Mouse (Mus musculus) testis, adult 2 months (tissue): ENCODE data around the gene Chchd4.
A peak's percentile ranks its signal among the peaks of the same experiment; 100 is the strongest.

Experiments
- CTCF ChIP-seq: fragments of 200-500 bp; IDR thresholded peaks from 2 replicates; pipeline ENCODE4 v1.5.1; 2012; ENCODE audit warnings: low read depth, mild to moderate bottlenecking, inconsistent platforms, low read length, moderate library complexity; ENCODE audit not compliant: control insufficient read depth, insufficient read depth, insufficient replicate concordance
- POLR2A ChIP-seq: fragments of 200-500 bp; IDR thresholded peaks from 2 replicates; pipeline ENCODE4 v1.6.1; 2012; ENCODE audit warnings: low read depth, mild to moderate bottlenecking, inconsistent platforms, low read length, moderate library complexity; ENCODE audit not compliant: control insufficient read depth

- TF ChIP-seq POLR2A, result no peak
- peak; percentile 48; the same call in 1 of the 2 replicates for TF ChIP-seq CTCF
Measured at GRCm38 (mm10) chr6:91414890-91415289, 58.5 kb downstream of the Chchd4 start.
